Mouse (Mus musculus) adrenal gland (tissue): ENCODE measurements around the gene Zfp142.

ENCODE experiments used
- intact Hi-C: fragments of 180-260 bp; cut with DNase I; formaldehyde crosslinking; loops from one replicate; pipeline ENCODE4 v1.15.1; 2025
- microRNA-seq, 2 experiments: library from miRNA; unstranded; fragments of <30 nt; microRNA quantifications; one replicate each; pipeline ENCODE4; 2019

The Zfp142 gene

DNA sequence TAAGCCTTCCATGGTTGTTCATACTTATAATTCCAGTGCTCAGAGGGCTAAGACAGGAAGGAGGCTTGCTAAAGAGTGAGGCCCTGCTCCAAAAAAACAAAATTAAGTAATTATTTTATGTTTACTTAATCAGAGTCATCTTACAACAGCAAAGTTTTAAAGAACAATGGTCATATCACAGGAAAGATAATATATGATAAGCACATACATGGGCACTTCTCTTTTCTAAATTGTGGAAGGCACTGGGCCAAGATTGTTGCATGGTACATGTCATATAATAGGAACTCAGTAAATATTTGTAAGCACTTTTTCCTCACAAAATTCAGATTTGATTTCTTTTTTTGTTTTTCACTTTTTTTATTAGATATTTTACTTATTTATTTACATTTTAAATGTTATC is 68.2 kb downstream of the Zfp142 start:
- intact Hi-C loops, result no loop called here

Small RNA genes lying within 50 kb of the gene (microRNA-seq; reads per million reads assigned to microRNA genes)
- gene Gm25035, result 0 reads per million in 2 experiments
